Mouse (Mus musculus): Measurements from ENCODE around the gene D630045J12Rik. TPM values are rescaled to one million over a fixed set of nuclear protein-coding genes. Genes with fewer than 3 reads are reported as not detected.
A peak's percentile ranks its signal among the peaks of the same experiment; 100 is the strongest.

Gene D630045J12Rik
- polyA plus RNA-seq, 1 experiment from 2014 or later = 2.9 TPM

DNA sequence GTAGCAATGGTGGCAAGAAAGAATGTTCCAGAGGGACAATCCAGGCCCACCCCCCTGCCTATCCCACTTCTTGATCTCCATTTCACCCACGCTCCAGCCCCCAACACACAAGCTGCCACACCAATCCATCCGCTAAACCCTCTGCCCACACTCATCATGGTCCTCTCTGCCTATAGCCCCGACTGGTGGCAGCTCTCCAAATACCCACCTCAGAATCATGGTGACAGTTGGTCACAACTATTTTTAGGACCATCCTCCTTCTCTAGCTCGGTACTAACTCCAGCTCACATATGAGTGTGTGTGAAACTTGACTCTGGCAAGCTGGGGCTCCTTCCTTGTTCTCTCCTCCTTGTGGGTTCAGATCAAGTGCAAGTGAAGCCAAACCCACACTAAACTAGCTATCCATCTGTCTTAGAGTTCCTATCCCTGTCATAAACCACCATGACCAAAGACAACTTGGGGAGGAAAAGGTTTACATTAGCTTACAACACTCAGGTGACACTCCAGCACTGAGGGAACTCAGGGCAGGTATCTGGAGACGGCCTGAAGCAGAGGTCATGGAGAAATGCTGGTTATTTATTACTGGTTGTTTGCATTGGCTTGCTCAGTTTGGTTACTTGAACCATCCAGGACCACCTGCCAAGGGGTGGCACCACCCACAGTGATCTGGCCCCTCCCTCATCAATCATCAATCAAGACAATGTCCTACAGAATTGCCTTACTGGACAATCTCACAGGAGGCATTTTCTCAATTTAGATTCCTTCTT is 9.8 kb upstream of the D630045J12Rik start:
- H3K27me3 ChIP-seq (ENCODE audit: control insufficient read depth, insufficient read depth, low read depth, low read length) = no peaks in the 10 kb centered on the region
- H3K9me3 ChIP-seq (ENCODE audit: control insufficient read depth, low read length) = no peaks in the 10 kb centered on the region
- H3K4me1 ChIP-seq (replicated peaks; ENCODE audit: control insufficient read depth, insufficient read depth, low read length) = no peaks in the 10 kb centered on the region
- no peak overlapping the region for H3K27ac ChIP-seq (ENCODE audit: low read length)
- H3K4me2 ChIP-seq (ENCODE audit: low read depth, low read length) = no peak overlapping the region
- no peak overlapping the region for H3K4me3 ChIP-seq (ENCODE audit: low read length)
- WGBS = 61% methylated on average over 5 of the region's 5 CpGs
- no peak for ATAC-seq (ENCODE audit: low read depth)
- H3K36me3 ChIP-seq (ENCODE audit: control insufficient read depth, insufficient read depth, low read length) = no peaks in the 10 kb centered on the region
- no peak overlapping the region for H3K9ac ChIP-seq (ENCODE audit: low read length)

- 68% methylated on average over 4 of the region's 4 CpGs for WGBS
These were observed 8.1 kb upstream of the D630045J12Rik start for GRCm38 (mm10) chr6:38261877-38262276.

DNA sequence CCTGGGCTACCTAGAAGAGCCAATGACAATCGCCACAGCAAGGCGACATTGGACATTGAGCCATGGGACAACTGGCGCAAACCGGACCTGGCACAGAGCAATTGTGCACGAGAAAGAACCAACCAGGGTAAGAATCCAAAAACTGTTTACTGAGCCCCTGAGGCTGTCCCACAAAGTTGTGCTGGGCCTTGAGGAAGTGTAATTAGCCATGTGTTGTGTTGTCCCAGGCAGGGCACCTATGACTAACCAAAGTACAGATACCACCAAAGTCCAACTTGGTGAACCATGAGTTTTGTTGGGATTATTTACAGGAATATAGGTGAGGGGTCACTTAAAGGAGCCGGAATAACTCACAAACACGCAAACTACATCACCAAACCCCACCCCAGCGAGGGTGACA is 3.7 kb upstream of the D630045J12Rik start:
- no peak overlapping the region for H3K9ac ChIP-seq (ENCODE audit: low read length)
- no peak overlapping the region for H3K27ac ChIP-seq (ENCODE audit: low read length)
- no peaks in the 10 kb centered on the region for H3K9me3 ChIP-seq (ENCODE audit: control insufficient read depth, low read length)
- no peak overlapping the region for H3K4me2 ChIP-seq (ENCODE audit: low read depth, low read length)
- WGBS = 92% methylated on average over 8 of the region's 8 CpGs
- no peaks in the 10 kb centered on the region for H3K27me3 ChIP-seq (ENCODE audit: control insufficient read depth, insufficient read depth, low read depth, low read length)
- H3K36me3 ChIP-seq (ENCODE audit: control insufficient read depth, insufficient read depth, low read length) = no peaks in the 10 kb centered on the region
- no peak overlapping the region for H3K4me3 ChIP-seq (ENCODE audit: low read length)
- H3K4me1 ChIP-seq (replicated peaks; ENCODE audit: control insufficient read depth, insufficient read depth, low read length) = peaks cover 10% of the 10 kb centered on the region
- ATAC-seq (ENCODE audit: low read depth) = no peak

More at GRCm38 (mm10) chr6:38261877-38262276, 8.1 kb upstream of the D630045J12Rik start:
- Histone ChIP-seq H3K36me3 (ENCODE audit: control insufficient read depth, insufficient read depth, low read length) (no peaks in the 10 kb centered on the region), H3K4me3 (ENCODE audit: low read length) (no peak overlapping the region), H3K27me3 (ENCODE audit: control insufficient read depth, insufficient read depth, low read depth, low read length) (no peaks in the 10 kb centered on the region), H3K4me2 (ENCODE audit: low read depth, low read length) (no peak overlapping the region), H3K9ac (ENCODE audit: low read length) (no peak overlapping the region), H3K27ac (ENCODE audit: low read length) (no peak overlapping the region), H3K9me3 (ENCODE audit: control insufficient read depth, low read length) (no peaks in the 10 kb centered on the region), H3K4me1 (replicated peaks; ENCODE audit: control insufficient read depth, insufficient read depth, low read length) (no peaks in the 10 kb centered on the region)
- ATAC-seq (ENCODE audit: low read depth) = no peak

- whole genome bisulfite sequencing = 82% methylated on average over 4 of the region's 4 CpGs
- Histone ChIP-seq H3K4me1 (replicated peaks; ENCODE audit: control insufficient read depth, insufficient read depth, low read length) (peaks cover 17% of the 10 kb centered on the region), H3K4me2 (ENCODE audit: low read depth, low read length) (no peak overlapping the region), H3K9ac (ENCODE audit: low read length) (no peak overlapping the region), H3K27me3 (ENCODE audit: control insufficient read depth, insufficient read depth, low read depth, low read length) (no peaks in the 10 kb centered on the region), H3K27ac (ENCODE audit: low read length) (no peak overlapping the region), H3K36me3 (ENCODE audit: control insufficient read depth, insufficient read depth, low read length) (no peaks in the 10 kb centered on the region), H3K4me3 (ENCODE audit: low read length) (no peak overlapping the region), H3K9me3 (ENCODE audit: control insufficient read depth, low read length) (no peaks in the 10 kb centered on the region)
- no peak for ATAC-seq (ENCODE audit: low read depth)
These were observed 3.0 kb upstream of the D630045J12Rik start for GRCm38 (mm10) chr6:38256793-38257192.

GRCm38 (mm10) chr6:38255794-38256193 is 2.0 kb upstream of the D630045J12Rik start:
- H3K9ac ChIP-seq (ENCODE audit: low read length) = no peak overlapping the region
- H3K27ac ChIP-seq (ENCODE audit: low read length) = no peak overlapping the region
- no peak overlapping the region for H3K4me2 ChIP-seq (ENCODE audit: low read depth, low read length)
- 77% methylated on average over 2 of the region's 2 CpGs for WGBS
- H3K9me3 ChIP-seq (ENCODE audit: control insufficient read depth, low read length) = no peaks in the 10 kb centered on the region
- ATAC-seq (ENCODE audit: low read depth) = no peak
- no peaks in the 10 kb centered on the region for H3K36me3 ChIP-seq (ENCODE audit: control insufficient read depth, insufficient read depth, low read length)
- H3K4me3 ChIP-seq (ENCODE audit: low read length) = no peak overlapping the region
- H3K27me3 ChIP-seq (ENCODE audit: control insufficient read depth, insufficient read depth, low read depth, low read length) = no peaks in the 10 kb centered on the region
- peaks cover 17% of the 10 kb centered on the region for H3K4me1 ChIP-seq (replicated peaks; ENCODE audit: control insufficient read depth, insufficient read depth, low read length)

DNA sequence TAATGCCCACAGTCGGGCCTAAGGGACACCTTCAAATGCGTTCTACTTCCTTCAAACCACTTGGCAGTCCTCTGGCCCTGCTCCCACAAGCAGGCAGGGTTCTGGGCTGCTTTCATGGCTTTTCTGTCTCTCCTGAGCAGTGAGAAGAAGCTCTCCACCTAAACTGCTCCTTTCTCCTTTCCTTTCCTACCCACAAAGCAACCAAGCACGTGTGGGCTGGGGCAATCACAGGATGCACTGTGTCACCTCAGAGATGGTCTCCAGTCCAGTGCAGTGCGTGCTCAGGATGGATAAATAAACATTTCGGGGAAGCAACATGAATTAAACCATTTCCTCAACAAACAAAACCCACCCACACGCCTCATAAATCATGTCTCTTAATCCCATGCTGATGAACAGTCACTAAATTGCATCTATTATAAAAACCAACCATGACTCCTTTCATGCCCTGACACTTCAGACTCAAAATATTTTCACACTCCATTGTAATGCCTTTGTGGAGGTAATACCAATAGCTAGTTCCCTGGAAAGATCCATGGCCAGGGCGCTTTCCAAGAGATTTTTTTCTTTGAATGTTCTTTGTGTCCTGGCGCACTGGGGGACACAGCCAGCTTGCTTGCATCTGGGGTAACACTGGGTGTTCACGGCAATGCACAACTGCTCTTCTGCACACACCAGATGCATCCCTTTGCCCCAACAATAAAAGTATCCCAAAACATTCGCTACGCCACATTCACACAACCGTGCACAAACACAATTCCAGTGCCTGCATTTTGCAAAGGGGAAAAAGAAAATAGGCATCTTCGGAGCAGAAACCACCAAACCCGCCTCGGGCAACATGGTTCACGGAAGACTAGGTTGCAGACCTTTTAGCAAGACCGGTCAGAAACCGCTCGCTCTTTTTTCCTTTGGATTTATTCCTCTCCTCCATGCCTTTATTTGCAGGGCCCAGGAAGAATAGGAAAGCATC is 758 bp downstream of the D630045J12Rik start:
- Histone ChIP-seq H3K36me3 (ENCODE audit: control insufficient read depth, insufficient read depth, low read length) (no peaks in the 10 kb centered on the region), H3K27me3 (ENCODE audit: control insufficient read depth, insufficient read depth, low read depth, low read length) (no peaks in the 10 kb centered on the region), H3K4me2 (ENCODE audit: low read depth, low read length) (peak overlapping the region; percentile 73), H3K4me3 (ENCODE audit: low read length) (peak overlapping the region; percentile 60), H3K9me3 (ENCODE audit: control insufficient read depth, low read length) (no peaks in the 10 kb centered on the region), H3K27ac (ENCODE audit: low read length) (no peak overlapping the region), H3K4me1 (replicated peaks; ENCODE audit: control insufficient read depth, insufficient read depth, low read length) (peaks cover 18% of the 10 kb centered on the region), H3K9ac (ENCODE audit: low read length) (peak overlapping the region; percentile 79)
- 5% methylated on average over 19 of the region's 19 CpGs for WGBS
- no peak for ATAC-seq (ENCODE audit: low read depth)

GRCm38 (mm10) chr6:38252139-38252538 is 1.7 kb downstream of the D630045J12Rik start:
- no peaks in the 10 kb centered on the region for H3K27me3 ChIP-seq (ENCODE audit: control insufficient read depth, insufficient read depth, low read depth, low read length)
- no peaks in the 10 kb centered on the region for H3K36me3 ChIP-seq (ENCODE audit: control insufficient read depth, insufficient read depth, low read length)
- H3K4me2 ChIP-seq (ENCODE audit: low read depth, low read length) = peak overlapping the region; percentile 73; the same call in 1 of the 2 replicates
- H3K9me3 ChIP-seq (ENCODE audit: control insufficient read depth, low read length) = no peaks in the 10 kb centered on the region
- no peak overlapping the region for H3K4me3 ChIP-seq (ENCODE audit: low read length)
- no peak overlapping the region for H3K27ac ChIP-seq (ENCODE audit: low read length)
- 60% methylated on average over 10 of the region's 10 CpGs for WGBS
- no peak overlapping the region for H3K9ac ChIP-seq (ENCODE audit: low read length)
- H3K4me1 ChIP-seq (replicated peaks; ENCODE audit: control insufficient read depth, insufficient read depth, low read length) = peaks cover 20% of the 10 kb centered on the region
- ATAC-seq (ENCODE audit: low read depth) = no peak

DNA sequence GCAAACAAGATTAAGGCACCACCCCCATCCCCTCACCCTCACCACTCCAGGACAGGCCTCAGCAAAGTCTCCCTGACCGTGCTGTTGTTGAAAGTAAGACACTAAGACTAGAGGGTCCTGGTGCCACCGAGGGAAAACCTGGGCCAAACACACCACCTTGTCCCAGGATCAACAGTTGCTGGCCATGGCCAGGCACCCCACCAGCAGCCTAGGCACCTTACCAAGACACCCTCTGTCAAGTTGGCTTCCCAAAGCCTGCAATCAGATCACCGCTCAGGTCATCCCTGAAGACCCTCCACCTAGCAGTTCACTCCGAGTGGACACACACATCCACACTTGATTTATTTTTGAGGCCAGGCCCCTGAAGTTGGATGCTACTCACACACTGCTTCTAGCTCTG is 2.3 kb downstream of the D630045J12Rik start:
- no peak overlapping the region for H3K4me2 ChIP-seq (ENCODE audit: low read depth, low read length)

DNA sequence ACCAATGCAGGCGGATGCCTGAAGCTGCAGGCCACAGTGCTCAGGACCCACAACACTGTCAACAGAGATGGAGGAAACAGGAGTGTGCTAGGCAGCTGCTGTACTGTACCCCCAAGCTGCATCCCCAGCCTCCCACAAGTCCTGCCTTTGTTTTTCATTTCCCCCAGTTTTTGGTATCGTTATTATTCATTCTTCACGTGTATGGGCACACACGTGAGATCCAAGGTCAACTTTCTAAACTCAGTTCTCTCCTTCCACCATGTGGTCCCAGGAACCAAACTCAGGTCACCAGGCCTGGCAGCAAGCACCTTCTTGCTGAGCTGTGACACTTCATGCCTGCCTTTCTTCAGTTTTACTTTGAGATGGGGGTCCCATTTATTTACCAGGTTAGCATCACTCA is 6.4 kb downstream of the D630045J12Rik start:
- WGBS = 81% methylated on average over 4 of the region's 4 CpGs
- Histone ChIP-seq H3K27me3 (ENCODE audit: control insufficient read depth, insufficient read depth, low read depth, low read length) (no peaks in the 10 kb centered on the region), H3K4me1 (replicated peaks; ENCODE audit: control insufficient read depth, insufficient read depth, low read length) (peaks cover 8% of the 10 kb centered on the region), H3K27ac (ENCODE audit: low read length) (no peak overlapping the region), H3K36me3 (ENCODE audit: control insufficient read depth, insufficient read depth, low read length) (no peaks in the 10 kb centered on the region), H3K4me3 (ENCODE audit: low read length) (no peak overlapping the region), H3K9ac (ENCODE audit: low read length) (no peak overlapping the region), H3K9me3 (ENCODE audit: control insufficient read depth, low read length) (no peaks in the 10 kb centered on the region), H3K4me2 (ENCODE audit: low read depth, low read length) (no peak overlapping the region)
- no peak for ATAC-seq (ENCODE audit: low read depth)

More for the DNA sequence above, 2.3 kb downstream of the D630045J12Rik start:
- Histone ChIP-seq H3K4me3 (ENCODE audit: low read length) (no peak overlapping the region), H3K9me3 (ENCODE audit: control insufficient read depth, low read length) (no peaks in the 10 kb centered on the region), H3K9ac (ENCODE audit: low read length) (no peak overlapping the region), H3K27me3 (ENCODE audit: control insufficient read depth, insufficient read depth, low read depth, low read length) (no peaks in the 10 kb centered on the region), H3K36me3 (ENCODE audit: control insufficient read depth, insufficient read depth, low read length) (no peaks in the 10 kb centered on the region), H3K4me1 (replicated peaks; ENCODE audit: control insufficient read depth, insufficient read depth, low read length) (peaks cover 20% of the 10 kb centered on the region), H3K27ac (ENCODE audit: low read length) (no peak overlapping the region)
- ATAC-seq (ENCODE audit: low read depth) = no peak
- WGBS = 58% methylated on average over 4 of the region's 4 CpGs

Measured in lung, embryonic 16.5 days (tissue).